Mouse (Mus musculus) lung, postnatal 0 days (tissue): ENCODE measurements around the gene Tpgs1.

ENCODE experiments used
- CTCF ChIP-seq: IDR thresholded peaks from 2 replicates; pipeline ENCODE4 v1.5.1; 2016; ENCODE audit warnings: antibody characterized with exemption, mild to moderate bottlenecking
- EP300 ChIP-seq: IDR thresholded peaks from 2 replicates; pipeline ENCODE4 v1.6.1; 2016; ENCODE audit warnings: antibody characterized with exemption, mild to moderate bottlenecking, control low read depth

GRCm38 (mm10) chr10:79683726-79684640, 14.8 kb downstream of the Tpgs1 start:
- TF ChIP-seq EP300 (no peak), CTCF (no peak)
